Mouse (Mus musculus) spleen, adult 2 months (tissue): ENCODE data around the gene Nxn.

Experiments
- CTCF ChIP-seq: fragments of 200-500 bp; IDR thresholded peaks from 2 replicates; pipeline ENCODE4 v1.5.1; 2011; ENCODE audit warnings: mild to moderate bottlenecking, inconsistent platforms; ENCODE audit not compliant: insufficient read depth, insufficient read length, insufficient replicate concordance; ENCODE audit errors: extremely low read depth
- POLR2A ChIP-seq: fragments of 200-500 bp; IDR thresholded peaks from 2 replicates; pipeline ENCODE4 v1.6.1; 2011; ENCODE audit warnings: low read depth, low read length, inconsistent platforms

GRCm38 (mm10) chr11:76356091-76356490 is 42.8 kb downstream of the Nxn start:
- no peak for TF ChIP-seq CTCF
- no peak for TF ChIP-seq POLR2A
